Mouse (Mus musculus): Measurements from ENCODE around the gene Vmn1r213. TPM values are rescaled to one million over a fixed set of nuclear protein-coding genes. Genes with fewer than 3 reads are reported as not detected.

Gene Vmn1r213
- polyA plus RNA-seq (2012; ENCODE audit: insufficient read depth, insufficient read length, missing spikeins): not detected in 2 replicates

DNA sequence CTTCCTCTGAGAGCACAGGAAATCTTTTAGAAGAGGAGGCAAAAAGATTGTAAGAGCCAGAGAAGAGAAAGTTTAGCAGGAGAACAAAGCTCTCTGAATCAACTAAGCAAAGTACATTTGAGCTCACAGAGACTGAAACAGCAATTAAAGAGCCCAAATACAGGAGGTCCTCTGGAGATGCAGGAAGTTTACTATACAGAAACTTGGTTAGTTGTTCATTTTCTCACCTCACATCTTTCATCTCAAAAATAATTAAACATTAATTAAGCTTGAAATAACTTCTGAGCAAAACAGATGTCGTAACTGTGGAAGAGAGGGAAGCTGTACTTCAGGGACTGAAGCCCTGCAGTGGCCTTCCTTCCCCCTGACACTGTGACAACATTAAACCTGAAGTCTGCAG, at the start of gene Vmn1r213:
TSS of gene Vmn1r213 (plus strand) at position 301 of the 400 bp plus-strand sequence.
- TF ChIP-seq POLR2A (IDR thresholded peaks at IDR 0.05; ENCODE audit: borderline replicate concordance, low read depth, low read length): no peak
- TF ChIP-seq CTCF (IDR thresholded peaks at IDR 0.05; ENCODE audit: low read depth, low read length): no peak

GRCm38 (mm10) chr13:22990214-22990891, 17.1 kb upstream of the Vmn1r213 start:
- no peak for TF ChIP-seq CTCF (IDR thresholded peaks at IDR 0.05; ENCODE audit: low read depth, low read length)
- H3K4me3 ChIP-seq (ENCODE audit: insufficient read depth, low read length): no peak overlapping the region
- no peak overlapping the region for H3K27ac ChIP-seq (ENCODE audit: insufficient read depth, low read depth, low read length)
- no peaks in the 10 kb centered on the region for H3K4me1 ChIP-seq (ENCODE audit: control insufficient read depth, insufficient read depth, low read length)

More for the DNA sequence above, at the start of gene Vmn1r213:
- Histone ChIP-seq H3K27ac (ENCODE audit: insufficient read depth, low read depth, low read length) (no peak within 1 kb of the TSS), H3K4me1 (ENCODE audit: control insufficient read depth, insufficient read depth, low read length) (no peaks in the 10 kb centered on the region), H3K4me3 (ENCODE audit: insufficient read depth, low read length) (no peak within 1 kb of the TSS)

DNA sequence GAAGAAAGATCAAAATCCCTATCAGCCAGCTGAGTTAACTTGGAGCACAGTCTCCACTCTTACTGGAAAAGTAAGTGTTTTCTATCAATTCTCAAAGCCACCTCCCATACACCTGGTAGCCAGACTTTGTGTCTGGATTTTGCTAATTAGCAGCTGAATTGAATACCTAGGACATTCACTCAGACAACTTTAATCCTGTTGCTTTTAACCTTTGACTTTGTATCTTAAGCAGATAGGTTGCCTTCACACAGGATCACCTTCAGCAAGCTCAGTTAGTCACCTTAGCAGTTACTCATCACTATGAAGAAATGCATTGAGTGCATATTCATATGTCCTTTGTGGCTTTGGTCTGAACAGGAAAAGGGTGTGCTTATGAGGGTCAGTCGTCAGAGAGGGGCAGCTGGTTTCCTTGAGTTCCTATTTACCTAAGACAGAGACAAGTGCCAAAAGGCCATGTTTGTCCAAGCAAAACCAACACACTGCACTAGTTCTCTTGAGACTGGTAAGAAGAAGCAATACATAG, 15.2 kb upstream of the Vmn1r213 start:
- no peaks in the 10 kb centered on the region for H3K4me1 ChIP-seq (ENCODE audit: control insufficient read depth, insufficient read depth, low read length)
- TF ChIP-seq POLR2A (IDR thresholded peaks at IDR 0.05; ENCODE audit: borderline replicate concordance, low read depth, low read length): no peak
- no peak for TF ChIP-seq CTCF (IDR thresholded peaks at IDR 0.05; ENCODE audit: low read depth, low read length)
- no peak overlapping the region for H3K27ac ChIP-seq (ENCODE audit: insufficient read depth, low read depth, low read length)
- H3K4me3 ChIP-seq (ENCODE audit: insufficient read depth, low read length): no peak overlapping the region

DNA sequence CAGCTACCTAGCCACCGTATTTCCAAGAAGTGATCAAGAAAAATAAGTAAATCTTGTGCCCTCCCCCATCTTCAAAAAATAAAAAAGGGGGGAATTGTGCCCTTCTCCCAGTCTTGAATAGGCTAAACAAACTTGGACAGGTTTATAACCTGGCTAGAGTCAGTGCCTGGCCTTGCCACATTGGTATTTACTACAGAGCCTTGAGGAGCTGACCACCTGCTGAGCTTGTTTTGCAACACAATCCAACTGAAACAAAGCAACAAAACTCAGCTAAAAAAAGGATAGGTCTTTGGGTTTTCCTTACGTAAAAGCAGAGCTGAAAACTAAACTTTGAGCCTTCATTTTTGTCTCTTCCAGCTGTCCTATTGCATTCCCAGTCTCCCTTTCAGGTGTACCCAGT, 14.7 kb upstream of the Vmn1r213 start:
- Histone ChIP-seq H3K27ac (ENCODE audit: insufficient read depth, low read depth, low read length) (no peak overlapping the region), H3K4me1 (ENCODE audit: control insufficient read depth, insufficient read depth, low read length) (no peaks in the 10 kb centered on the region), H3K4me3 (ENCODE audit: insufficient read depth, low read length) (no peak overlapping the region)
- TF ChIP-seq POLR2A (IDR thresholded peaks at IDR 0.05; ENCODE audit: borderline replicate concordance, low read depth, low read length): no peak
- TF ChIP-seq CTCF (IDR thresholded peaks at IDR 0.05; ENCODE audit: low read depth, low read length): no peak

DNA sequence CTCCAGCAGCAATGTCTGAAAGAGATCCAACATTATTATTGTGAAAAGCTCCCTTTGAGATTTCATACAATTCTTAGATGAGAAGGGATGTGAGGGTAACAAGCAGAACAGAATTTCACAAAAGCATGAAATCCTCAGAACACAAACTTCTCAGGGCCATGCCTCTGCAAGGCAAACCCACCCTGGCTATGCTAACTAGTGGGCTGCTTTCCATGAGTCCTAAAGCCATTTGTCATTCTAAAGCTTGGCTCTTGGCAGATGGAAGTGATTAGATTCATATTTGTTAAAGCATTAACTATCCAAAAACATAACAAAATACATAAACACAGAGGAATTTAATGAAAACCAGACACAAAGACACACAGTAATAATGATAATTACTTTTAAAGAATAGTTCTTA, 10.7 kb downstream of the Vmn1r213 start:
- TF ChIP-seq CTCF (IDR thresholded peaks at IDR 0.05; ENCODE audit: low read depth, low read length) (no peak), POLR2A (IDR thresholded peaks at IDR 0.05; ENCODE audit: borderline replicate concordance, low read depth, low read length) (no peak)
- H3K4me3 ChIP-seq (ENCODE audit: insufficient read depth, low read length): no peak overlapping the region
- no peaks in the 10 kb centered on the region for H3K4me1 ChIP-seq (ENCODE audit: control insufficient read depth, insufficient read depth, low read length)
- no peak overlapping the region for H3K27ac ChIP-seq (ENCODE audit: insufficient read depth, low read depth, low read length)

DNA sequence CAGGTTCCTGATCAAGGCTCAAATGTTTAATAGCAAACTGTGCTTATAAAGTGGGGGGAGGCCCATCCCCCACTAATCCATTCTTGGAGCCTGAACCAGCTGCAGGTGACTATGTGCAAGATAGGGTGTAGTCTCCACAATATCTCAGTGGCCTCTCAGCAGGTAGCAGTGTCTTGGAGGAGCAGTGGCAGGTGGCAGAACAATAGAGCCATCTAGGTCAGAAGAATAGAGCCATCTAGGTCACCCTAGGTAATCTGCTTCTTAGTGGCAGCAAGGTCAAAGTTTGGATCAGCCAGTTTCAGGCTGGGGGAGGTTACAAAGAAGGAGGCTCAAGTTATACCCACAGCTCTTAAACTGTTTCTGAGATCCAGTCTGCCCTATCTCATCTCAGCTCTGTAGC, 17.4 kb downstream of the Vmn1r213 start:
- TF ChIP-seq POLR2A (IDR thresholded peaks at IDR 0.05; ENCODE audit: borderline replicate concordance, low read depth, low read length) (no peak), CTCF (IDR thresholded peaks at IDR 0.05; ENCODE audit: low read depth, low read length) (no peak)
- Histone ChIP-seq H3K4me1 (ENCODE audit: control insufficient read depth, insufficient read depth, low read length) (no peaks in the 10 kb centered on the region), H3K4me3 (ENCODE audit: insufficient read depth, low read length) (no peak overlapping the region), H3K27ac (ENCODE audit: insufficient read depth, low read depth, low read length) (no peak overlapping the region)

- TF ChIP-seq POLR2A (IDR thresholded peaks at IDR 0.05; ENCODE audit: borderline replicate concordance, low read depth, low read length): no peak
- TF ChIP-seq CTCF (IDR thresholded peaks at IDR 0.05; ENCODE audit: low read depth, low read length): no peak
- Histone ChIP-seq H3K4me3 (ENCODE audit: insufficient read depth, low read length) (no peak within 1 kb of the TSS), H3K27ac (ENCODE audit: insufficient read depth, low read depth, low read length) (no peak within 1 kb of the TSS), H3K4me1 (ENCODE audit: control insufficient read depth, insufficient read depth, low read length) (no peaks in the 10 kb centered on the region)
These were observed 22.7 kb downstream of the Vmn1r213 start, which contains the start of gene Vmn1r214 for GRCm38 (mm10) chr13:23030118-23030517. Vmn1r214 (plus strand) TSS chr13:23030418.

DNA sequence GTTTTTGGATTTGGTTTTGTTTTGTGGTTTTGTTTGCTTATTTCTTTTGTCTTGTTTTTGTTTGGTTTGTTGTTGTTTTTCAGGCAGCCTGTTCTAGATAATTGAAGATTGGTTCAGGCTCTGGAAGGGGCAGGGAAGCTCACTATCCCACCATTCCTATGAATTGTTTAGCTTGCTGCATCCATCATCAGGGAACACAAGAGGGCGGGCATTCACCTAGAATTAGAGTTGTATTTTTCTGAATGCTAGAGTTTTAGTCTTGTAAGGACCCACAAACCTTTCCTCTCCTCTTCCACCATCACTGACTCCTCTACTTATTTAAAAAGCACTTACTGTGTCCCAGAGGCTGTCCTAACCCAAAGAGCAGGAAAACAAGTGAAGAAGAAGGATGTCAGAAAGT, 50.3 kb downstream of the Vmn1r213 start:
- H3K4me1 ChIP-seq (ENCODE audit: control insufficient read depth, insufficient read depth, low read length): no peaks in the 10 kb centered on the region
- no peak overlapping the region for H3K27ac ChIP-seq (ENCODE audit: insufficient read depth, low read depth, low read length)
- H3K4me3 ChIP-seq (ENCODE audit: insufficient read depth, low read length): no peak overlapping the region
- TF ChIP-seq POLR2A (IDR thresholded peaks at IDR 0.05; ENCODE audit: borderline replicate concordance, low read depth, low read length) (no peak), CTCF (IDR thresholded peaks at IDR 0.05; ENCODE audit: low read depth, low read length) (no peak)

Other genes starting within 250 kb of the Vmn1r213 start
- 0.33 TPM in 1 of 2 replicates, not detected in the other for gene Vmn1r208, start 230.3 kb upstream of the Vmn1r213 start, polyA plus RNA-seq (2012; ENCODE audit: insufficient read depth, insufficient read length, missing spikeins)
- not detected in 2 replicates for gene Vmn1r209, start 198.0 kb upstream of the Vmn1r213 start, polyA plus RNA-seq (2012; ENCODE audit: insufficient read depth, insufficient read length, missing spikeins)
- gene Vmn1r210, start 176.3 kb upstream of the Vmn1r213 start, polyA plus RNA-seq (2012; ENCODE audit: insufficient read depth, insufficient read length, missing spikeins): not detected in 2 replicates
- not detected in 2 replicates for gene Vmn1r211, start 150.1 kb upstream of the Vmn1r213 start, polyA plus RNA-seq (2012; ENCODE audit: insufficient read depth, insufficient read length, missing spikeins)
- not detected in 2 replicates for gene Vmn1r212, start 123.5 kb upstream of the Vmn1r213 start, polyA plus RNA-seq (2012; ENCODE audit: insufficient read depth, insufficient read length, missing spikeins)
- gene Vmn1r214, start 22.8 kb downstream of the Vmn1r213 start, polyA plus RNA-seq (2012; ENCODE audit: insufficient read depth, insufficient read length, missing spikeins): not detected in 2 replicates
- not detected in 2 replicates for gene Vmn1r215, start 60.4 kb downstream of the Vmn1r213 start, polyA plus RNA-seq (2012; ENCODE audit: insufficient read depth, insufficient read length, missing spikeins)
- gene Vmn1r217, start 110.6 kb downstream of the Vmn1r213 start, polyA plus RNA-seq (2012; ENCODE audit: insufficient read depth, insufficient read length, missing spikeins): not detected in 2 replicates
- 0.07 and 0.16 TPM in 2 replicates for gene Vmn1r218, start 125.5 kb downstream of the Vmn1r213 start, polyA plus RNA-seq (2012; ENCODE audit: insufficient read depth, insufficient read length, missing spikeins)
- gene Vmn1r219, start 151.7 kb downstream of the Vmn1r213 start, polyA plus RNA-seq (2012; ENCODE audit: insufficient read depth, insufficient read length, missing spikeins): not detected in 2 replicates
- gene Vmn1r220, start 180.3 kb downstream of the Vmn1r213 start, polyA plus RNA-seq (2012; ENCODE audit: insufficient read depth, insufficient read length, missing spikeins): not detected in 2 replicates
- 0.09 and 0.13 TPM in 2 replicates for gene Vmn1r221, start 206.5 kb downstream of the Vmn1r213 start, polyA plus RNA-seq (2012; ENCODE audit: insufficient read depth, insufficient read length, missing spikeins)
- not detected in 2 replicates for gene Vmn1r222, start 228.3 kb downstream of the Vmn1r213 start, polyA plus RNA-seq (2012; ENCODE audit: insufficient read depth, insufficient read length, missing spikeins)
- not detected in 2 replicates for gene Vmn1r223, start 239.5 kb downstream of the Vmn1r213 start, polyA plus RNA-seq (2012; ENCODE audit: insufficient read depth, insufficient read length, missing spikeins)